Mouse (Mus musculus): ENCODE measurements at regions not wholly inside any gene's neighbourhood (a gene's known extent, or its start where the extent isn't known, plus 50 kb on each side); places are given as distances from the start of the nearest gene placed in this dataset.

GRCm38 (mm10) chr2:113903865-113904264 lies 55.4 kb upstream of the Arhgap11a start:
- Histone ChIP-seq H3K36me3 (no peaks in the 10 kb centered on the region), H3K27me3 (ENCODE audit: insufficient read depth, poor library complexity, severe bottlenecking) (no peaks in the 10 kb centered on the region), H3K4me3 (no peak overlapping the region), H3K9me3 (no peaks in the 10 kb centered on the region), H3K4me1 (replicated peaks) (peaks cover 21% of the 10 kb centered on the region), H3K27ac (no peak overlapping the region)
- no peak for DNase-seq (ENCODE audit: low spot score)

- 6% methylated on average over 1 of the region's 1 CpGs for WGBS
- H3K4me3 ChIP-seq = no peak overlapping the region
- peak overlapping the region; percentile 41 for H3K27ac ChIP-seq
- no peaks in the 10 kb centered on the region for H3K9me3 ChIP-seq
- peaks cover 21% of the 10 kb centered on the region for H3K4me1 ChIP-seq (replicated peaks)
- no peaks in the 10 kb centered on the region for H3K36me3 ChIP-seq
- DNase-seq (ENCODE audit: low spot score) = peak; percentile 36
- H3K27me3 ChIP-seq (ENCODE audit: insufficient read depth, poor library complexity, severe bottlenecking) = no peaks in the 10 kb centered on the region
Observed at GRCm38 (mm10) chr2:113903006-113903545, 54.6 kb upstream of the Arhgap11a start.

DNA sequence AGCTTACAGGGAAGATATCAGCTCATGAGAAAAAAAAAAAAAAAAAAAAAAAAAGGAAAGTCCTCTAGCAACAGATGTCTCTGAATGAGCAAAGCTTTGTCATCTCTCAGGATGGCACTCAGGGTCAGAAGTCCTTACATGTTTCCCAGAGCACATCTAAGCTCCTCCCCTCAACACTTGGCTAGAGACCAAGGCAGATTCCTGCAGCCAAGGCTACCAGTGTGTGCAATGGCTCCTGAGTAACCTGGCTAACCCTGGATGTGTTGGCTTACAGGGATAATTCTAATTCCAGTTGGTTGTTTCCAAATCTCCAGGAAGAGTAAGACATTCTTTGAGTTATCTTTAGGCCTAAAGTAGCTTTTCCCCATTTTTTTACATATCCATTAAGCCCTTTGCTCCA lies 53.9 kb upstream of the Arhgap11a start:
- H3K4me3 ChIP-seq = no peak overlapping the region
- peak overlapping the region; percentile 41; the same call in 1 of the 2 replicates for H3K27ac ChIP-seq
- no peaks in the 10 kb centered on the region for H3K9me3 ChIP-seq
- H3K27me3 ChIP-seq (ENCODE audit: insufficient read depth, poor library complexity, severe bottlenecking) = no peaks in the 10 kb centered on the region
- DNase-seq (ENCODE audit: low spot score) = no peak
- H3K36me3 ChIP-seq = no peaks in the 10 kb centered on the region
- H3K4me1 ChIP-seq (replicated peaks) = peaks cover 21% of the 10 kb centered on the region

- no peaks in the 10 kb centered on the region for H3K9me3 ChIP-seq
- DNase-seq (ENCODE audit: low spot score) = no peak
- WGBS = 38% methylated on average over 5 of the region's 5 CpGs
- no peaks in the 10 kb centered on the region for H3K36me3 ChIP-seq
- H3K27ac ChIP-seq = no peak overlapping the region
- H3K27me3 ChIP-seq (ENCODE audit: insufficient read depth, poor library complexity, severe bottlenecking) = no peaks in the 10 kb centered on the region
- no peak overlapping the region for H3K4me3 ChIP-seq
- H3K4me1 ChIP-seq (replicated peaks) = peaks cover 21% of the 10 kb centered on the region
Observed at GRCm38 (mm10) chr2:113900496-113900895, 52.0 kb upstream of the Arhgap11a start.

GRCm38 (mm10) chr2:113898747-113899146 lies 50.3 kb upstream of the Arhgap11a start:
- DNase-seq (ENCODE audit: low spot score) = no peak
- no peak overlapping the region for H3K4me3 ChIP-seq
- H3K9me3 ChIP-seq = no peaks in the 10 kb centered on the region
- WGBS = 83% methylated on average over 6 of the region's 6 CpGs
- peaks cover 21% of the 10 kb centered on the region for H3K4me1 ChIP-seq (replicated peaks)
- H3K27me3 ChIP-seq (ENCODE audit: insufficient read depth, poor library complexity, severe bottlenecking) = no peaks in the 10 kb centered on the region
- H3K36me3 ChIP-seq = no peaks in the 10 kb centered on the region
- no peak overlapping the region for H3K27ac ChIP-seq

All from hindbrain, embryonic 10.5 days (tissue).